Mouse (Mus musculus) macrophage (primary cell): ENCODE results near the gene Cd80. TPM values are rescaled to one million over a fixed set of nuclear protein-coding genes. Genes with fewer than 3 reads are reported as not detected.

Experiments used
- H3K27ac ChIP-seq: fragments of 350-480 bp; formaldehyde crosslinking; 2 replicates; pipeline ENCODE4 v1.9.0; 2021
- H3K36me3 ChIP-seq: fragments of 350-480 bp; formaldehyde crosslinking; 2 replicates; pipeline ENCODE4 v1.9.0; 2021; ENCODE audit errors: inconsistent target
- H3K4me3 ChIP-seq: fragments of 350-480 bp; formaldehyde crosslinking; 2 replicates; pipeline ENCODE4 v1.9.0; 2021; ENCODE audit errors: inconsistent target
- H3K79me2 ChIP-seq: fragments of 350-480 bp; formaldehyde crosslinking; 2 replicates; pipeline ENCODE4 v1.9.0; 2021; ENCODE audit errors: inconsistent target
- WGBS: methylation state at CpG from one replicate; pipeline ENCODE4 v1.1.7; 2026; ENCODE audit warnings: inconsistent platforms; ENCODE audit not compliant: missing documents; 5-methylcytosine and 5-hydroxymethylcytosine counted together
- polyA plus RNA-seq: library from polyadenylated mRNA; stranded (reverse); fragments of 250-400 nt; gene quantifications from 3 replicates; pipeline ENCODE4 v1.2.4, GENCODE M21; 2018; ENCODE audit warnings: inconsistent platforms
- total RNA-seq, 78 experiments: library from RNA; depleted of rRNA; stranded (reverse); fragments of 250-400 nt; gene quantifications; 1 replicate in 9 of 78; 2 replicates in 24 of 78; 3 replicates in 43 of 78; 4 replicates in 2 of 78; pipeline ENCODE4 v1.2.4; 2018; ENCODE audit warnings: inconsistent platforms in 56 of 78

Cd80 gene
- total RNA-seq (2018; cell fraction: chromatin; rRNA removed) = 100 to 1,000 TPM in 5 of 26 experiments, 10 to 100 TPM in 21; 28.0 to 147 (median 45.2) TPM
- total RNA-seq (2018; cell fraction: cytosol; rRNA removed) = 10 to 100 TPM; 11.2 to 55.6 (median 14.9) TPM
- 100 to 1,000 TPM in 6 of 26 experiments, 10 to 100 TPM in 20; 23.0 to 146 (median 51.2) TPM for total RNA-seq (2018; cell fraction: nucleus; rRNA removed)
- polyA plus RNA-seq = 10.3 to 13.1 TPM (median 11.9 TPM) in 3 replicates

DNA sequence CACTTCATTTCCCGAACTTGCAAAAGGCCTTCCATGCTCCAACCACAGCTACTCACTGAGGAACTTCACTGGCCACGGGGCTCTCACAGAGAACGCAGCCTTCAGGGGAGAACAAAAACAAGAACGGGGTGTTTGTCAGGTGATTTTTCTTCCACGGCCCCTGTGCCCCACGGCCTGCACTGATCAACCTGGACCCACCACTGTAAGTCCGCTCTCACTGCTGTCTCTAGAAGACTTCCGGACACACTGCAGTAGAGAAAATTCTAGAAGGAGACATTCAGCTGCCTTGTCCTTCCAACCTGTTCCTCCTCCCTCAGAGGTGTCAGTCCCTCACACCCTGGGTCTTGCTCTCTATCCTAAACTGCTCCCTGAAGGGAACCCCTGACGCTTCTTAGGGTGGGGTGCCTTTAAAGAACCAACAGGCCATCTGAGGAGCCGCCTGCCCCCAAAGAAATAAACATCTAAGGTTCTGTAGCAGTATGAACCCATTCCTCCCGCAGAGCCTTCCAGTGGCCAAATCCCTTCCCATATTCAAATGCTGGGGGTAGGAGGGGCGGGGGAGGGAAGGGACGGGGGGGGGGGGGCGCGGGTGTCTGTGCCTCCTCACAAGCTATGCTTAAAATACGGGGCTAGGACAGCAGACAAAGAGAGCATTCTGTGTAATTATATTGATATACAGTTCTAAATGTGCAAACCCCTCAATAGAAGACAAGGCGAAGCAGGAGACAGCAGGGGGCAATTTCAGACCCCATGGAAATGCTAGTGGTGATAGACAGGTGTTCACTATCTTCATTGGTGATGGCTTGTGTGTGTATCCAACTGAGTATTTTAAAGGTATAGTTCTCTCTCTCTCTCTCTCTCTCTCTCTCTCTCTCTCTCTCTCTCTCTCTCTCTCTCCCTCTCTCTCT is at the start of gene Cd80:
Gene Cd80, plus strand, starts transcription at position 51 of the 908 bp plus-strand sequence.
- Histone ChIP-seq H3K4me3 (no peak within 1 kb of the TSS), H3K27ac (no peak within 1 kb of the TSS), H3K36me3 (no peaks in the 10 kb centered on the region; the same call in 1 of the 2 replicates), H3K79me2 (peaks cover 51% of the 10 kb centered on the region)
- WGBS = 85% methylated on average over 12 of the region's 17 CpGs

GRCm38 (mm10) chr16:38406293-38406692 is 49.1 kb upstream of the Cd80 start:
- 89% methylated on average over 5 of the region's 5 CpGs for WGBS

GRCm38 (mm10) chr16:38406708-38407107 is 48.7 kb upstream of the Cd80 start:
- no peak overlapping the region for H3K4me3 ChIP-seq
- no peaks in the 10 kb centered on the region for H3K36me3 ChIP-seq
- 76% methylated on average over 6 of the region's 6 CpGs for WGBS
- no peak overlapping the region for H3K27ac ChIP-seq
- no peaks in the 10 kb centered on the region for H3K79me2 ChIP-seq

More at GRCm38 (mm10) chr16:38406293-38406692, 49.1 kb upstream of the Cd80 start:
- no peak overlapping the region for H3K4me3 ChIP-seq
- H3K36me3 ChIP-seq = no peaks in the 10 kb centered on the region
- no peak overlapping the region for H3K27ac ChIP-seq
- H3K79me2 ChIP-seq = no peaks in the 10 kb centered on the region

DNA sequence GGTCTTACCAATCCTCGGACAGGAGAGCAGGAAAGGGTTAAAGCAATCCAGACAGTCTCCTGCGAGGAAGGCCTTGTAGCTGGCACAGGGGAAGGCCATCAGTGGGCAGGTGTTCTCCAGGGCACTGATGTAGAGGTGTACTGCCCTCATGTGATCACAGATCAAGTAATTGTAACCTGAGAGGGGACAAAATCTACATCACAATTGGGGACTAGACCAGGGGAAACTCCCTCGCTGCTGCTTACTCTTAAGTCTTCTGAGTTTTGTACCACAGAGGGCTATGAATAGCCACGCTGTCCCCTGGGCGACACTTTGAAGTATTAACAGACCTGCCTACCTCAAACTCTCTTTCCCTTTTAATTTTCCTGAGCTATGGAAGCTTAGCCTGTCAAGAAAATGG is 47.8 kb upstream of the Cd80 start:
- Histone ChIP-seq H3K4me3 (no peak overlapping the region), H3K27ac (no peak overlapping the region), H3K36me3 (no peaks in the 10 kb centered on the region), H3K79me2 (no peaks in the 10 kb centered on the region)
- WGBS = 75% methylated on average over 5 of the region's 5 CpGs

- Histone ChIP-seq H3K36me3 (no peaks in the 10 kb centered on the region), H3K27ac (no peak overlapping the region), H3K79me2 (no peaks in the 10 kb centered on the region), H3K4me3 (no peak overlapping the region)
- 100% methylated on average over 2 of the region's 8 CpGs for WGBS
Measured at GRCm38 (mm10) chr16:38408416-38408815, 46.9 kb upstream of the Cd80 start.

- Histone ChIP-seq H3K79me2 (no peaks in the 10 kb centered on the region), H3K27ac (no peak overlapping the region), H3K4me3 (no peak overlapping the region), H3K36me3 (no peaks in the 10 kb centered on the region)
- WGBS = 79% methylated on average over 5 of the region's 7 CpGs
Measured at GRCm38 (mm10) chr16:38414953-38415352, 40.4 kb upstream of the Cd80 start.

GRCm38 (mm10) chr16:38425374-38425773 is 30.0 kb upstream of the Cd80 start:
- Histone ChIP-seq H3K79me2 (no peaks in the 10 kb centered on the region), H3K27ac (no peak overlapping the region), H3K4me3 (no peak overlapping the region), H3K36me3 (no peaks in the 10 kb centered on the region)
- WGBS = 97% methylated on average over 2 of the region's 2 CpGs

DNA sequence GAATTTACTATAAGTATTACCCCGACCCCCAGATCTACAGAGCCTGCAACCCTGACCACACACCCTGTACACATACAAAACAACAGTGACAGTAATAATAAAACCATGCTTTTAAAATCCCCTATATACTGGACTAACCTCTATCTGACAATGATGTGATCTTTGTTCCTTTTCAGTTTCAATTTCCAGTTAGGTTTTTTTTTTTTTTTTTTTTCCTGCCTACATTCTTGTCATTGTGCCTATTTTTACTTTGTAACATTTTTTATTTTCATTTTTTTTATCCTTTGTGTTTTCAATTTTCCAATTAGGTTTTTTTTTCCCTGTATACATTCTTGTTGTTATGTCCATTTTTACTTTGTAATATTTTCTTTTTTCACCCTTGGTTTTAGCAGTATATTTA is 29.6 kb upstream of the Cd80 start:
- H3K79me2 ChIP-seq = no peaks in the 10 kb centered on the region
- H3K4me3 ChIP-seq = no peak overlapping the region
- WGBS = 70% methylated on average over 1 of the region's 1 CpGs
- no peaks in the 10 kb centered on the region for H3K36me3 ChIP-seq
- no peak overlapping the region for H3K27ac ChIP-seq

GRCm38 (mm10) chr16:38431446-38432185 is 23.7 kb upstream of the Cd80 start:
- no peak overlapping the region for H3K4me3 ChIP-seq
- H3K79me2 ChIP-seq = no peaks in the 10 kb centered on the region
- H3K27ac ChIP-seq = no peak overlapping the region

GRCm38 (mm10) chr16:38432498-38433425 is 22.6 kb upstream of the Cd80 start, which contains the start of gene Pla1a:
TSS of gene Pla1a (minus strand) at chr16:38433145.
- WGBS = 76% methylated on average over 11 of the region's 11 CpGs
- H3K79me2 ChIP-seq = no peaks in the 10 kb centered on the region
- no peak within 1 kb of the TSS for H3K27ac ChIP-seq
- no peak within 1 kb of the TSS for H3K4me3 ChIP-seq
- no peaks in the 10 kb centered on the region for H3K36me3 ChIP-seq

More at GRCm38 (mm10) chr16:38431446-38432185, 23.7 kb upstream of the Cd80 start:
- WGBS = 80% methylated on average over 13 of the region's 13 CpGs
- no peaks in the 10 kb centered on the region for H3K36me3 ChIP-seq

DNA sequence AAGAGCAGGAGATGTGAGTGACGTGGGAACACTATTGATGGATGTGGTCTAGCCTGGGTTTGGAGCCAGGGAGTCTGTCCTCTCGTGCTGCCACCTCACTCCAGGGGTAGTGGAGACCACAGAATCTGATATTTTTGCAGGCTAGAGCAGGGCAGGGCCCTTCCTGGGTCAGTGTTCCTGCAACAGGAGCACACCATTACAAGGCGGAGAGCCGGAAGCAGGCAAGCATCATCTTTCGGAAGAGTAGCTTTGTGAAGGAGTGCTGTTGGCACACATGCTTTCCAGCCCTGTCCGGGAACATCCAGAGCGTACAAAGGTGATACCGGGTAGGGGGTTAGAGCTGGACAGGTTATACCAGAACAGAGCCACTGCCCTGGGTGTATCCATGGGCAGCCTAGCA is 21.8 kb upstream of the Cd80 start:
- H3K36me3 ChIP-seq = no peaks in the 10 kb centered on the region
- 92% methylated on average over 8 of the region's 8 CpGs for WGBS
- no peak overlapping the region for H3K4me3 ChIP-seq
- no peak overlapping the region for H3K27ac ChIP-seq
- H3K79me2 ChIP-seq = no peaks in the 10 kb centered on the region

DNA sequence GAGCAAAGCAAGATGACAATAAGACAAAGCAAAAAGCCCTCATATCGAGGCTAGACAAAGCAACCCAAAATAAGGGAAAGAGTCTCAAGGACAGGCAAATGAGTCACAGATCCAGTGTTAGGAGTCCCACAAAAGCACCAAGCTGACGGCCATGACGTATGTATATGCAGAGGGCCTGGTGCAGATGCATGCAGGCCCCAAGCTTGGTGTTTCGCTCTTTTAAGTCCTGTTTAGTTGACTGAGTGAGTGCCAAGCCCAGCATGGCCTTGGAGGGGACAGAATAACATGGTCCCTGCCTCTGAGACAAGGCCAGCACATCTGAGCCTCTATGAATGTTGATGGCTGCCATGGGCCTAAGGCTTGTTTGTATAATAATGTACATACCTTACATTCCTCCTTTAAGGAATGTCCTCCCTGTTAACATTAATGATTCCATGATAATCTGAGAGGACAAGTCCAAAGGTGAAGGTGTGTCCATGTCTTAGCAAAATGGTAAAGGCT is 21.0 kb upstream of the Cd80 start:
- WGBS = 88% methylated on average over 4 of the region's 4 CpGs
- Histone ChIP-seq H3K36me3 (no peaks in the 10 kb centered on the region), H3K27ac (no peak overlapping the region), H3K79me2 (no peaks in the 10 kb centered on the region), H3K4me3 (no peak overlapping the region)

DNA sequence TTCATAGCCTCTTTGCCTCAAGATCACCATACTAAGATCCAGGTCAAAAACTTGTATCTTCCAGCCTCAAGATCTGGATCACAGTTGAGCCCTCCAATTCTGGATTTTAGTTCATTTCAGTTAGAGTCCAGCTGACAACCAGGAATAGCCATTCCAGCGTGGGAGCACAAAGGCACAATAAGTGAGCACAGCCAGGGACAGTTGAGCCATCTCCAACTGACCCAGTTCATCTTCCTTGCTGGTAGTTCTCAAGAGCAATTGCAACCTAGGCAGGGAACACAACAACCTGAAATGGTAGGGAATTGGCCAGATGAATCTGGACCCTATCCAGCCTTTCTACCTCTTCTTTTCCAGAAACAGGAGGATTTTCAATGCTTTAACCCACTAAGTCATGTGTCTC is 16.2 kb upstream of the Cd80 start:
- H3K4me3 ChIP-seq = no peak overlapping the region
- 90% methylated on average over 1 of the region's 1 CpGs for WGBS
- no peak overlapping the region for H3K27ac ChIP-seq
- H3K36me3 ChIP-seq = no peaks in the 10 kb centered on the region
- H3K79me2 ChIP-seq = no peaks in the 10 kb centered on the region

GRCm38 (mm10) chr16:38440403-38440802 is 15.0 kb upstream of the Cd80 start:
- H3K27ac ChIP-seq = no peak overlapping the region
- 92% methylated on average over 6 of the region's 6 CpGs for WGBS
- H3K79me2 ChIP-seq = no peaks in the 10 kb centered on the region
- H3K36me3 ChIP-seq = peaks cover 5% of the 10 kb centered on the region
- no peak overlapping the region for H3K4me3 ChIP-seq
